Mouse (Mus musculus): ENCODE measurements at regions not wholly inside any gene's neighbourhood (a gene's known extent, or its start where the extent isn't known, plus 50 kb on each side); places are given as distances from the start of the nearest gene placed in this dataset.
A peak's percentile ranks its signal among the peaks of the same experiment; 100 is the strongest.
"Not testable (repeated sequence)": the region's sequence is repeated elsewhere in the genome, so short reads cannot be mapped to it uniquely, and the experiment has no call there.

DNA sequence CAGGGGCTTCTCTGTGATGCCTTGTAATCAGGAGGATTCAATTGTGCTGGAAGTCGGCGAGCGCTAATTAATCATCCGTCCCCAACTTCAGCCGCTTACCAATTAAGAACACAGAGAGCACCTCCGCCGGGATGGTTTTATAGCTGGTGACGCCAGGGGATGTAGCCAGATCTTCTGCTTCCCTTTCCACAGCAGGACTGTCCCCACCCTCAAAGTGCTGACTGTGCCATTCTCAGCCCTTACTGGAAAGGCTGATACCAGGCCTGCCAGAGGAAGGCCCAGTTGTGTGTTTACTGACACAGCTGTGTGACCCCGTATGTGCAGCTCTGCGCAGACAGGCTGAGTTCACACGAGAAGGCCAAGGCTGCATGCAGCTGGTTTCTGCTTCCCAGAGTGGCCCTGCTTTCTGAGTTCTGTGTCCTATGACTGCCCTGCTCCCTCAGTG lies 59.9 kb upstream of the Bend4 start:
- H3K36me3 ChIP-seq (ENCODE audit: control insufficient read depth, insufficient read depth, low read length), result no peaks in the 10 kb centered on the region
- H3K4me1 ChIP-seq (ENCODE audit: control insufficient read depth, insufficient read depth, low read length), result no peaks in the 10 kb centered on the region; the same call in 1 of the 2 replicates
- H3K27ac ChIP-seq (ENCODE audit: low read depth, low read length), result no peak overlapping the region
- no peak overlapping the region for H3K9ac ChIP-seq (ENCODE audit: low read length)
- ATAC-seq (peak; percentile 44; the same call in 1 of the 2 replicates), DNase-seq (ENCODE audit: low spot score) (peak; percentile 25)
- no peaks in the 10 kb centered on the region for H3K27me3 ChIP-seq (replicated peaks; ENCODE audit: control insufficient read depth, insufficient read depth, low read length)
- 23% methylated on average over 11 of the region's 11 CpGs for WGBS
- peak overlapping the region; percentile 1; the same call in 1 of the 2 replicates for H3K4me2 ChIP-seq (ENCODE audit: low read length)
- no peak overlapping the region for H3K4me3 ChIP-seq (ENCODE audit: low read depth, low read length)
- H3K9me3 ChIP-seq (replicated peaks; ENCODE audit: control insufficient read depth, low read length), result no peaks in the 10 kb centered on the region

- DNase-seq (ENCODE audit: low spot score); H3K27ac ChIP-seq (ENCODE audit: low read depth, low read length); H3K4me2 ChIP-seq (ENCODE audit: low read length); H3K36me3 ChIP-seq (ENCODE audit: control insufficient read depth, insufficient read depth, low read length); H3K4me1 ChIP-seq (ENCODE audit: control insufficient read depth, insufficient read depth, low read length); H3K27me3 ChIP-seq (replicated peaks; ENCODE audit: control insufficient read depth, insufficient read depth, low read length); H3K4me3 ChIP-seq (ENCODE audit: low read depth, low read length); H3K9me3 ChIP-seq (replicated peaks; ENCODE audit: control insufficient read depth, low read length); ATAC-seq; H3K9ac ChIP-seq (ENCODE audit: low read length): not testable (repeated sequence)
These were observed 62.6 kb upstream of the Bend4 start for GRCm38 (mm10) chr5:67490709-67491108.

DNA sequence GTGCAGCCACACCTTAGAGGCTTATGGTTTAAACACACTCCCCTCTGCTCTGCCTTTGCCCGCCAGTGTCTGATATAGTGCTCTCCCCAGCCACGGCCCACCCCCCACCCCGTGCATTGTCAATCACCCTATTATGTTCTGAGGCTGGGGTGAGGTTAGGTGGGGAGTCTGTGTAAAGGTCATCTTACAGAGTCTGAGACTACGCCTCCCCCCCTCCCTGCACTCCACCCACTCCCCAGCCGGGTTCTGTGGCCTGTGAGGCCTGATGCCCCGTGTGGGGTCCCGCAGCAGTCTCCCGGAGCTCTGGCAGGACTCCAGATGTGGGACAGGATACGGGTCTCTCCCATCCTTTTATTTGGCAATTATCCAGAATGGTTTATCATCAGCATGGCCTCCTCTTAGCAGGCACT lies 64.8 kb upstream of the Bend4 start:
- Histone ChIP-seq H3K27me3 (replicated peaks; ENCODE audit: control insufficient read depth, insufficient read depth, low read length) (no peaks in the 10 kb centered on the region), H3K4me2 (ENCODE audit: low read length) (no peak overlapping the region), H3K36me3 (ENCODE audit: control insufficient read depth, insufficient read depth, low read length) (no peaks in the 10 kb centered on the region), H3K9me3 (replicated peaks; ENCODE audit: control insufficient read depth, low read length) (no peaks in the 10 kb centered on the region), H3K4me3 (ENCODE audit: low read depth, low read length) (no peak overlapping the region), H3K4me1 (ENCODE audit: control insufficient read depth, insufficient read depth, low read length) (no peaks in the 10 kb centered on the region; the same call in 1 of the 2 replicates), H3K9ac (ENCODE audit: low read length) (no peak overlapping the region), H3K27ac (ENCODE audit: low read depth, low read length) (no peak overlapping the region)
- ATAC-seq (no peak; the same call in 1 of the 2 replicates), DNase-seq (ENCODE audit: low spot score) (peak; percentile 9)
- WGBS, result 22% methylated on average over 9 of the region's 9 CpGs

- Histone ChIP-seq H3K9ac (ENCODE audit: low read length) (no peak overlapping the region), H3K9me3 (replicated peaks; ENCODE audit: control insufficient read depth, low read length) (no peaks in the 10 kb centered on the region), H3K4me1 (ENCODE audit: control insufficient read depth, insufficient read depth, low read length) (no peaks in the 10 kb centered on the region), H3K27me3 (replicated peaks; ENCODE audit: control insufficient read depth, insufficient read depth, low read length) (no peaks in the 10 kb centered on the region), H3K4me3 (ENCODE audit: low read depth, low read length) (no peak overlapping the region), H3K36me3 (ENCODE audit: control insufficient read depth, insufficient read depth, low read length) (no peaks in the 10 kb centered on the region), H3K27ac (ENCODE audit: low read depth, low read length) (no peak overlapping the region), H3K4me2 (ENCODE audit: low read length) (no peak overlapping the region)
- ATAC-seq, result no peak
- WGBS, result 88% methylated on average over 7 of the region's 7 CpGs
- DNase-seq (ENCODE audit: low spot score), result no peak
These were observed 68.6 kb upstream of the Bend4 start for GRCm38 (mm10) chr5:67496710-67497109.

DNA sequence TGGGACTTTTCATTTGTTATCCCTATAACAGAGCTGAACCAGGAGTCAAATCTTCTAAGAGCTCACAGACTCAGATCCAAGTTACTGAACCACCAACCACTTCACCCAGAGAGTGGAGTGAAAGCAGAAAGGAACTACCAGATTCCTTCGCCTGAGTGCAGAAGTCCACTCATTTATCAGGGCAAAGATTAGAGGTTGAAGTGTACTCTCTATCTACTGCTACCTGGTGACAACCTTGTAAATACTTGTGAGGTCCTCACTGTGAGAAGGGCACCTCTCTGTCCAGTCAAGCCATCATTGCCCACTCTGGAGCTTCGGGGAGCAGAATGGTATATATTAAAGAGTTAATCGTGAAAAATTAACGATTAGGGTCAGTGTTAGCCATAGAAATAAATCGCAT lies 87.4 kb upstream of the Shisa3 start:
- Histone ChIP-seq H3K36me3 (ENCODE audit: control insufficient read depth, insufficient read depth, low read length) (no peaks in the 10 kb centered on the region), H3K4me2 (ENCODE audit: low read length) (no peak overlapping the region), H3K27ac (ENCODE audit: low read depth, low read length) (no peak overlapping the region), H3K4me1 (ENCODE audit: control insufficient read depth, insufficient read depth, low read length) (no peaks in the 10 kb centered on the region), H3K27me3 (replicated peaks; ENCODE audit: control insufficient read depth, insufficient read depth, low read length) (no peaks in the 10 kb centered on the region), H3K9ac (ENCODE audit: low read length) (no peak overlapping the region), H3K9me3 (replicated peaks; ENCODE audit: control insufficient read depth, low read length) (no peaks in the 10 kb centered on the region), H3K4me3 (ENCODE audit: low read depth, low read length) (no peak overlapping the region)
- DNase-seq (ENCODE audit: low spot score) (no peak), ATAC-seq (no peak)
- WGBS, result 88% methylated on average over 5 of the region's 5 CpGs

DNA sequence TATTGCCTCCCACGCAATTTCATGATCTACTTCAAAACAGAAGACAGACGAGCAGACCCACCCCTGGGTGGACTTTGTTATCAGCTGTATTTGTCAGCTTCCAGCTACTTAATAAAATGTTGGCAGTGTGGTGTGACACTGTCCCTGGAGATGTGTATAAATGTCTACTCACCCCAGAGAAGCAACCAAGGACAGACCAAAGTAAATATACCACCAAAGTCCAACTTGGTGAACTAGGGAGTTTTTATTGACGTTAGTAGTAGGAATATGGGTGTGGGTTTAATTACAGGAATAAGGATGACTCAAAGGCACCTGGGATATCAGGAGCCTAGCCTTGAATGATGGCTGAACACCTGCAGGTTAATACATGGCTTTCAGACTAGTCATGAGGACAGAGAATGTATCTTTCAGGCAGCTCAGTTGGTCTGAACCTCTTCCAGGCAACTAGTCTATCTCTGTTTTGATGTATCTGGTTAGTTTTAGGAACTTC lies 86.2 kb upstream of the Shisa3 start:
- no peaks in the 10 kb centered on the region for H3K36me3 ChIP-seq (ENCODE audit: control insufficient read depth, insufficient read depth, low read length)
- no peaks in the 10 kb centered on the region for H3K9me3 ChIP-seq (replicated peaks; ENCODE audit: control insufficient read depth, low read length)
- ATAC-seq (no peak), DNase-seq (ENCODE audit: low spot score) (no peak)
- H3K4me2 ChIP-seq (ENCODE audit: low read length), result no peak overlapping the region
- 83% methylated on average over 3 of the region's 3 CpGs for WGBS
- H3K27ac ChIP-seq (ENCODE audit: low read depth, low read length), result no peak overlapping the region
- H3K4me3 ChIP-seq (ENCODE audit: low read depth, low read length), result no peak overlapping the region
- no peak overlapping the region for H3K9ac ChIP-seq (ENCODE audit: low read length)
- H3K4me1 ChIP-seq (ENCODE audit: control insufficient read depth, insufficient read depth, low read length), result no peaks in the 10 kb centered on the region
- no peaks in the 10 kb centered on the region for H3K27me3 ChIP-seq (replicated peaks; ENCODE audit: control insufficient read depth, insufficient read depth, low read length)

DNA sequence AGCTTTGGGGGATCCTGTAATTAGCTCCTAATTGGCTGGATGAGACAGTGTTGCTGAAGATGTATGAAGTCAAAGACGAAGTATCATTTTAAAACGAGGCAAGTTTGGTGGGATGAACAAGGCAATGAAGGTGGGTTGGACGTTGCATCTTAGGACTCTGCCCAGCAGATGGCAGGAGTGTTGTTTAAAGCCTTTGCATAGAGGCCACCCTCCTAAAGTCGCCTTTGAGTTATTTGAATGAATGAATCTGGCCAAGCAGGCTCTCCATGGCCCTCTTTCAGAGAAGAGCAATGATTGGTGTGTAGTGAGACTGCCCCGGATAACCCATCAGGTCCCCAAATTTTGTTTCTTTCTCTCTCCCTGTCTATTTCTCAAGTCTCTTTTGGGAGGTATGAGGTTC lies 77.5 kb upstream of the Shisa3 start:
- H3K9ac ChIP-seq (ENCODE audit: low read length), result no peak overlapping the region
- no peak overlapping the region for H3K27ac ChIP-seq (ENCODE audit: low read depth, low read length)
- ATAC-seq, result no peak
- peak; percentile 22 for DNase-seq (ENCODE audit: low spot score)
- 58% methylated on average over 5 of the region's 5 CpGs for WGBS
- H3K4me1 ChIP-seq (ENCODE audit: control insufficient read depth, insufficient read depth, low read length), result 0 out of 2 replicates have a peak, but pooled peaks cover 3% of the 10 kb centered on the region
- H3K4me3 ChIP-seq (ENCODE audit: low read depth, low read length), result no peak overlapping the region
- no peaks in the 10 kb centered on the region for H3K36me3 ChIP-seq (ENCODE audit: control insufficient read depth, insufficient read depth, low read length)
- no peaks in the 10 kb centered on the region for H3K9me3 ChIP-seq (replicated peaks; ENCODE audit: control insufficient read depth, low read length)
- no peak overlapping the region for H3K4me2 ChIP-seq (ENCODE audit: low read length)
- no peaks in the 10 kb centered on the region for H3K27me3 ChIP-seq (replicated peaks; ENCODE audit: control insufficient read depth, insufficient read depth, low read length)

DNA sequence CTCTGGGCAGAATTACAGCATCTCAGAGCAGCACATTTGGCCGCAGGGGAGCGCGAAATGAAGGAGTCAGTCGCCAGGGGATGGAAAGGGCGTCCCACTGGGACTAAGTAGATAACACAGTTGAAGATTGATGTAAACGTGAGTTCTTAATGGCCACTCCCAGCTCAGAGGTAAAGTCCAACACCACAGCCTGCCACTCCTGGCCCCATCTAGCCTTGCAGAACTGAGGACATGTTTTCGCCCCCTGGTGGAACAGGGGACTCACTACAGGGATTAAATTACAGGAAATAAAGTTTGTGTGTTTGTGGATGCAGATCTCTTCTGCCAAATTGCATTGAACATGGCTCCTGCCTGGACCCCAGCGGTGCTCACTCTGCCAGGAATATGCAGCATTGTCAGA lies 76.7 kb upstream of the Shisa3 start:
- 40% methylated on average over 8 of the region's 8 CpGs for WGBS
- H3K9ac ChIP-seq (ENCODE audit: low read length), result no peak overlapping the region
- H3K27me3 ChIP-seq (replicated peaks; ENCODE audit: control insufficient read depth, insufficient read depth, low read length), result no peaks in the 10 kb centered on the region
- ATAC-seq (no peak), DNase-seq (ENCODE audit: low spot score) (peak; percentile 37)
- no peak overlapping the region for H3K27ac ChIP-seq (ENCODE audit: low read depth, low read length)
- H3K36me3 ChIP-seq (ENCODE audit: control insufficient read depth, insufficient read depth, low read length), result no peaks in the 10 kb centered on the region
- no peak overlapping the region for H3K4me2 ChIP-seq (ENCODE audit: low read length)
- H3K9me3 ChIP-seq (replicated peaks; ENCODE audit: control insufficient read depth, low read length), result no peaks in the 10 kb centered on the region
- H3K4me1 ChIP-seq (ENCODE audit: control insufficient read depth, insufficient read depth, low read length), result 0 out of 2 replicates have a peak, but pooled peaks cover 3% of the 10 kb centered on the region
- no peak overlapping the region for H3K4me3 ChIP-seq (ENCODE audit: low read depth, low read length)

GRCm38 (mm10) chr5:67532351-67532750 lies 75.3 kb upstream of the Shisa3 start:
- no peak overlapping the region for H3K27ac ChIP-seq (ENCODE audit: low read depth, low read length)
- H3K36me3 ChIP-seq (ENCODE audit: control insufficient read depth, insufficient read depth, low read length), result no peaks in the 10 kb centered on the region
- no peaks in the 10 kb centered on the region for H3K27me3 ChIP-seq (replicated peaks; ENCODE audit: control insufficient read depth, insufficient read depth, low read length)
- H3K4me2 ChIP-seq (ENCODE audit: low read length), result peak overlapping the region; percentile 48
- DNase-seq (ENCODE audit: low spot score), result peak; percentile 94
- H3K4me3 ChIP-seq (ENCODE audit: low read depth, low read length), result peak overlapping the region; percentile 18
- no peaks in the 10 kb centered on the region for H3K9me3 ChIP-seq (replicated peaks; ENCODE audit: control insufficient read depth, low read length)
- peak overlapping the region; percentile 33; the same call in 1 of the 2 replicates for H3K9ac ChIP-seq (ENCODE audit: low read length)
- H3K4me1 ChIP-seq (ENCODE audit: control insufficient read depth, insufficient read depth, low read length), result 0 out of 2 replicates have a peak, but pooled peaks cover 3% of the 10 kb centered on the region
- 2% methylated on average over 12 of the region's 12 CpGs for WGBS
- peak; percentile 93 for ATAC-seq
